Mouse (Mus musculus): Measurements from ENCODE around the gene Sde2. TPM values are rescaled to one million over a fixed set of nuclear protein-coding genes. Genes with fewer than 3 reads are reported as not detected.
"Not testable (repeated sequence)": the region's sequence is repeated elsewhere in the genome, so short reads cannot be mapped to it uniquely, and the experiment has no call there.

The Sde2 gene
- polyA plus RNA-seq, 1 experiment from 2014 or later = 39.0 TPM

GRCm38 (mm10) chr1:180818000-180818399 is 32.9 kb upstream of the Sde2 start:
- Histone ChIP-seq H3K9ac (no peak overlapping the region), H3K27ac (no peak overlapping the region), H3K9me3 (no peaks in the 10 kb centered on the region), H3K36me3 (replicated peaks) (no peaks in the 10 kb centered on the region), H3K4me1 (peaks cover 19% of the 10 kb centered on the region), H3K4me2 (no peak overlapping the region), H3K4me3 (replicated peaks) (no peak overlapping the region), H3K27me3 (no peaks in the 10 kb centered on the region)
- no peak for ATAC-seq (ENCODE audit: low FRiP score)
- WGBS = 90% methylated on average over 2 of the region's 2 CpGs

GRCm38 (mm10) chr1:180821101-180821500 is 29.8 kb upstream of the Sde2 start:
- Histone ChIP-seq H3K36me3 (replicated peaks) (no peaks in the 10 kb centered on the region), H3K4me3 (replicated peaks) (no peak overlapping the region), H3K9me3 (no peaks in the 10 kb centered on the region), H3K4me2 (no peak overlapping the region), H3K4me1 (peaks cover under 1% of the 10 kb centered on the region; the same call in 1 of the 2 replicates), H3K27ac (no peak overlapping the region), H3K9ac (no peak overlapping the region), H3K27me3 (no peaks in the 10 kb centered on the region)
- 87% methylated on average over 6 of the region's 6 CpGs for WGBS
- ATAC-seq (ENCODE audit: low FRiP score) = no peak

- Histone ChIP-seq H3K9me3 (no peaks in the 10 kb centered on the region), H3K36me3 (replicated peaks) (no peaks in the 10 kb centered on the region), H3K4me3 (replicated peaks) (no peak overlapping the region), H3K27ac (no peak overlapping the region), H3K9ac (no peak overlapping the region), H3K4me2 (no peak overlapping the region), H3K4me1 (no peaks in the 10 kb centered on the region), H3K27me3 (no peaks in the 10 kb centered on the region)
- ATAC-seq (ENCODE audit: low FRiP score) = no peak
- 91% methylated on average over 5 of the region's 5 CpGs for WGBS
Measured at GRCm38 (mm10) chr1:180822276-180822675, 28.7 kb upstream of the Sde2 start.

- no peak overlapping the region for H3K4me2 ChIP-seq
- no peak for ATAC-seq (ENCODE audit: low FRiP score)
- H3K9me3 ChIP-seq = no peaks in the 10 kb centered on the region
- no peaks in the 10 kb centered on the region for H3K27me3 ChIP-seq
- H3K9ac ChIP-seq = no peak overlapping the region
- no peaks in the 10 kb centered on the region for H3K4me1 ChIP-seq
- 78% methylated on average over 3 of the region's 3 CpGs for WGBS
- H3K36me3 ChIP-seq (replicated peaks) = no peaks in the 10 kb centered on the region
- no peak overlapping the region for H3K4me3 ChIP-seq (replicated peaks)
- H3K27ac ChIP-seq = no peak overlapping the region
Measured at GRCm38 (mm10) chr1:180823716-180824115, 27.2 kb upstream of the Sde2 start.

GRCm38 (mm10) chr1:180824721-180825120 is 26.2 kb upstream of the Sde2 start:
- Histone ChIP-seq H3K36me3 (replicated peaks) (no peaks in the 10 kb centered on the region), H3K4me2 (no peak overlapping the region), H3K27me3 (no peaks in the 10 kb centered on the region), H3K9ac (no peak overlapping the region), H3K9me3 (no peaks in the 10 kb centered on the region), H3K4me1 (no peaks in the 10 kb centered on the region), H3K4me3 (replicated peaks) (no peak overlapping the region), H3K27ac (no peak overlapping the region)
- ATAC-seq (ENCODE audit: low FRiP score) = no peak
- WGBS = 83% methylated on average over 3 of the region's 3 CpGs

- H3K27ac ChIP-seq = no peak overlapping the region
- 0 out of 2 replicates have a peak, but pooled peaks cover 5% of the 10 kb centered on the region for H3K27me3 ChIP-seq
- WGBS = 94% methylated on average over 4 of the region's 4 CpGs
- no peak for ATAC-seq (ENCODE audit: low FRiP score)
- no peaks in the 10 kb centered on the region for H3K36me3 ChIP-seq (replicated peaks)
- no peak overlapping the region for H3K4me2 ChIP-seq
- H3K9me3 ChIP-seq = no peaks in the 10 kb centered on the region
- H3K4me1 ChIP-seq = no peaks in the 10 kb centered on the region
- H3K9ac ChIP-seq = no peak overlapping the region
- H3K4me3 ChIP-seq (replicated peaks) = no peak overlapping the region
Measured at GRCm38 (mm10) chr1:180826634-180827033, 24.3 kb upstream of the Sde2 start.

- Histone ChIP-seq H3K4me2 (no peak overlapping the region), H3K36me3 (replicated peaks) (no peaks in the 10 kb centered on the region), H3K27me3 (0 out of 2 replicates have a peak, but pooled peaks cover 5% of the 10 kb centered on the region), H3K4me1 (no peaks in the 10 kb centered on the region), H3K9ac (no peak overlapping the region), H3K9me3 (no peaks in the 10 kb centered on the region), H3K27ac (no peak overlapping the region), H3K4me3 (replicated peaks) (no peak overlapping the region)
- WGBS = 89% methylated on average over 11 of the region's 11 CpGs
- ATAC-seq (ENCODE audit: low FRiP score) = no peak
Measured at GRCm38 (mm10) chr1:180829775-180830174, 21.2 kb upstream of the Sde2 start.

GRCm38 (mm10) chr1:180830175-180830574 is 20.8 kb upstream of the Sde2 start:
- ATAC-seq (ENCODE audit: low FRiP score) = no peak
- 94% methylated on average over 11 of the region's 11 CpGs for WGBS

GRCm38 (mm10) chr1:180830588-180831346 is 20.2 kb upstream of the Sde2 start:
- Histone ChIP-seq H3K4me2 (no peak overlapping the region), H3K27me3 (0 out of 2 replicates have a peak, but pooled peaks cover 5% of the 10 kb centered on the region), H3K9ac (no peak overlapping the region), H3K9me3 (no peaks in the 10 kb centered on the region), H3K27ac (no peak overlapping the region), H3K4me1 (no peaks in the 10 kb centered on the region), H3K36me3 (replicated peaks) (no peaks in the 10 kb centered on the region), H3K4me3 (replicated peaks) (no peak overlapping the region)
- 71% methylated on average over 14 of the region's 14 CpGs for WGBS
- no peak for ATAC-seq (ENCODE audit: low FRiP score)

More at GRCm38 (mm10) chr1:180830175-180830574, 20.8 kb upstream of the Sde2 start:
- H3K9me3 ChIP-seq = no peaks in the 10 kb centered on the region
- no peak overlapping the region for H3K4me3 ChIP-seq (replicated peaks)
- H3K4me1 ChIP-seq = no peaks in the 10 kb centered on the region
- no peak overlapping the region for H3K27ac ChIP-seq
- no peaks in the 10 kb centered on the region for H3K36me3 ChIP-seq (replicated peaks)
- H3K27me3 ChIP-seq = 0 out of 2 replicates have a peak, but pooled peaks cover 5% of the 10 kb centered on the region
- H3K9ac ChIP-seq = no peak overlapping the region
- H3K4me2 ChIP-seq = no peak overlapping the region

- Histone ChIP-seq H3K9ac (no peak overlapping the region), H3K4me2 (no peak overlapping the region), H3K27ac (no peak overlapping the region), H3K36me3 (replicated peaks) (no peaks in the 10 kb centered on the region), H3K27me3 (0 out of 2 replicates have a peak, but pooled peaks cover under 1% of the 10 kb centered on the region), H3K9me3 (no peaks in the 10 kb centered on the region), H3K4me3 (replicated peaks) (no peak overlapping the region), H3K4me1 (no peaks in the 10 kb centered on the region)
- 89% methylated on average over 10 of the region's 10 CpGs for WGBS
- no peak for ATAC-seq (ENCODE audit: low FRiP score)
Measured at GRCm38 (mm10) chr1:180835273-180836015, 15.5 kb upstream of the Sde2 start.

GRCm38 (mm10) chr1:180836467-180836866 is 14.5 kb upstream of the Sde2 start:
- not testable (repeated sequence) for H3K27me3 ChIP-seq; H3K9ac ChIP-seq; H3K36me3 ChIP-seq (replicated peaks); H3K27ac ChIP-seq; ATAC-seq (ENCODE audit: low FRiP score); H3K9me3 ChIP-seq; H3K4me2 ChIP-seq; H3K4me1 ChIP-seq; H3K4me3 ChIP-seq (replicated peaks)
- 92% methylated on average over 5 of the region's 8 CpGs for WGBS

GRCm38 (mm10) chr1:180837186-180837585 is 13.7 kb upstream of the Sde2 start:
- Histone ChIP-seq H3K36me3 (replicated peaks) (no peaks in the 10 kb centered on the region), H3K9me3 (no peaks in the 10 kb centered on the region), H3K4me3 (replicated peaks) (no peak overlapping the region), H3K27ac (no peak overlapping the region), H3K4me2 (no peak overlapping the region), H3K4me1 (no peaks in the 10 kb centered on the region), H3K27me3 (no peaks in the 10 kb centered on the region), H3K9ac (no peak overlapping the region)
- 89% methylated on average over 5 of the region's 5 CpGs for WGBS
- no peak for ATAC-seq (ENCODE audit: low FRiP score)
